Mouse (Mus musculus): Measurements from ENCODE around the gene Ssc4d. TPM values are rescaled to one million over a fixed set of nuclear protein-coding genes. Genes with fewer than 3 reads are reported as not detected.

The Ssc4d gene
- polyA plus RNA-seq, 1 experiment from 2014 or later: 4.6 TPM

DNA sequence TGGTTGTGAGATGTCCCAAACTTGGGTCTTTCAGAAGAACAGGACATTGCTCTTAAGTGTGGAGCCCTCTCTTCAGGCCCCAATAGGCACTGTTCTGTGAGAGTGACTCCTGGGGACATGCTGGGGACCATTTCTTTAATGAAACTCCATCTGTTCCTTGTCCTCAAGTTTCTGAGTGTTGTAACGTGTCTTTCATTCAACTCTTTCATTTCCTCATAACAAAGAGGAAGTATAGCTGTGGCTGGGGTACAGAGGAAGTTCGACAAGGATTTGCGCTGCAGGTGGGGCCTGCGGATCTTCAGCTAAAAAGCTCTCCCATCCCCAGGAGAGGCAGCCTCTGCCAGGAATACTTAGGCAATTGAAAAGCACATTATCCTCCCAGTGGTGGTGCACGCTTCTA, 16.3 kb upstream of the Ssc4d start:
- H3K4me3 ChIP-seq (ENCODE audit: low read depth, low read length): no peak overlapping the region
- ATAC-seq (ENCODE audit: insufficient number of reproducible peaks, low FRiP score, low TSS enrichment, low read depth) (no peak), DNase-seq (ENCODE audit: low spot score) (no peak)
- peaks cover 4% of the 10 kb centered on the region; the same call in 1 of the 2 replicates for H3K4me1 ChIP-seq (ENCODE audit: control insufficient read depth, insufficient read depth, low read length)
- no peaks in the 10 kb centered on the region for H3K9me3 ChIP-seq (ENCODE audit: control insufficient read depth, low read length)
- H3K27me3 ChIP-seq (ENCODE audit: control insufficient read depth, insufficient read depth, low read length): no peaks in the 10 kb centered on the region
- no peaks in the 10 kb centered on the region for H3K36me3 ChIP-seq (ENCODE audit: control insufficient read depth, insufficient read depth, low read length)
- H3K9ac ChIP-seq (ENCODE audit: low read length): no peak overlapping the region
- no peak overlapping the region for H3K27ac ChIP-seq (replicated peaks; ENCODE audit: low read depth, low read length)
- no peak overlapping the region for H3K4me2 ChIP-seq (ENCODE audit: low read depth, severe bottlenecking)
- WGBS: 79% methylated on average over 5 of the region's 5 CpGs

DNA sequence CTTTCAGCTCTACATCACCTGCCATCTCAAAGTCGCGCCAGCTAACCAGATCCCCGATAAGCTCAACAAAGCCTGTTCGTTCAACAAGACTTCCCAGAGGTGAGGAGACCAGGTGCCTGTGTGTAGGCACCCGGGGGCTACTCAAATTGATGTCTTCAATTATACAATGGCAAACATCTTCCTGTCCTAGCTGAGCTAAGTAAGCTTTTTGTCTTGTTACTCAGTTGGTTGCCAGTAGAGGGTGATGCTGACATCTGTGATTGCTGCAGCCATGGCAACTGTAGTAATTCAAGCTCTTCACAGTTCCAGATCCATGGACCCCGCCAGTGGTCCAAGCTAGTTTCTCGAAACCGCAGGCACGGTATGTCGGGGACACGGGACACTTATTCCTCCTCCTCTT, 12.9 kb upstream of the Ssc4d start:
- 66% methylated on average over 11 of the region's 11 CpGs for WGBS
- no peak overlapping the region for H3K4me2 ChIP-seq (ENCODE audit: low read depth, severe bottlenecking)
- H3K4me3 ChIP-seq (ENCODE audit: low read depth, low read length): no peak overlapping the region
- no peak for ATAC-seq (ENCODE audit: insufficient number of reproducible peaks, low FRiP score, low TSS enrichment, low read depth)
- H3K27me3 ChIP-seq (ENCODE audit: control insufficient read depth, insufficient read depth, low read length): no peaks in the 10 kb centered on the region
- no peak overlapping the region for H3K9ac ChIP-seq (ENCODE audit: low read length)
- no peaks in the 10 kb centered on the region for H3K9me3 ChIP-seq (ENCODE audit: control insufficient read depth, low read length)
- H3K27ac ChIP-seq (replicated peaks; ENCODE audit: low read depth, low read length): no peak overlapping the region
- H3K36me3 ChIP-seq (ENCODE audit: control insufficient read depth, insufficient read depth, low read length): no peaks in the 10 kb centered on the region
- no peaks in the 10 kb centered on the region for H3K4me1 ChIP-seq (ENCODE audit: control insufficient read depth, insufficient read depth, low read length)
- DNase-seq (ENCODE audit: low spot score): no peak

DNA sequence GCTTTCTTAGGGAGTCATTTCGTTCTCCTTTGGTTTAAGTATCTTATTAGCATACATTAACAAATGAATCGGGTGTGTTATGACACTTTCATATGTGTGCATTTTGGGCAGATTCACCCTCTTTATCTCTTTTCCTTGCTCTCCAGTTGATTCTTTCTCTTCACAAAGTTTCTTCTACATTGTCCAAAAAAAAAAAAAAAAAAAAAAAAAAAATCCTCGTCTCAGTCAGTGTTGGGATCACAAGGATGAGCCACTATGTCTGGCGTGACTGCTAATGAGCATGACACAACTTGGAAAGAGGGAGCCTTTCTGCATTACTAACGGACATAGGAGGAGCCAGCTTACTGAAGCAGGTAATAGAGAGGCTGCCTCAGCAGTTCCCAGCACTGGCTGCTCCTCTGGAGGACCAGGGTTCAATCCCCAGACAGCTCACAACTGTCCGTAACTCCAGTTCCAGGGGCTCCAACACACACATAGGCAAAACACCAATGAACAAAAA, 10.3 kb upstream of the Ssc4d start:
- Histone ChIP-seq H3K9me3 (ENCODE audit: control insufficient read depth, low read length) (no peaks in the 10 kb centered on the region), H3K9ac (ENCODE audit: low read length) (no peak overlapping the region), H3K4me2 (ENCODE audit: low read depth, severe bottlenecking) (no peak overlapping the region), H3K36me3 (ENCODE audit: control insufficient read depth, insufficient read depth, low read length) (no peaks in the 10 kb centered on the region), H3K4me1 (ENCODE audit: control insufficient read depth, insufficient read depth, low read length) (no peaks in the 10 kb centered on the region), H3K27ac (replicated peaks; ENCODE audit: low read depth, low read length) (no peak overlapping the region), H3K4me3 (ENCODE audit: low read depth, low read length) (no peak overlapping the region), H3K27me3 (ENCODE audit: control insufficient read depth, insufficient read depth, low read length) (no peaks in the 10 kb centered on the region)
- 69% methylated on average over 6 of the region's 6 CpGs for WGBS
- DNase-seq (ENCODE audit: low spot score): no peak
- ATAC-seq (ENCODE audit: insufficient number of reproducible peaks, low FRiP score, low TSS enrichment, low read depth): no peak

DNA sequence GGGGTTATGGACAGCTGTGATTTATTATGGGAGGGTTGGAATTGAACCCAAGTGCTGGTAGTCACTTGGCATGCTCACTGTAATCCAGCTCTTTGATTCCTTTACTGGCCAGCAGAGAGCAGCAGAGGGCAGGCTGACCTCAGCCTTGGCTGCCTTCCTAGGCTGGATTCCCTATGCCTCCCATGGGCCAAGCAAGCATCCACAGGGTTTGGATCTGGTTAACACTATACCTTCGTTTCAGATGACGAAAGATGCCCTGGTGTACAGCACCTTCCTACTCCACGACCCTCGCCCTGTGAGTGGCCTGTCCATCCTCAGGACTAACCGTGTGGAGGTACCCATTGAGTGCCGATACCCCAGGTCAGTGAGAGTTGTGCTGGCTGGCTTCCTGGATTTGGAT, 8.1 kb upstream of the Ssc4d start:
- Histone ChIP-seq H3K9me3 (ENCODE audit: control insufficient read depth, low read length) (no peaks in the 10 kb centered on the region), H3K4me3 (ENCODE audit: low read depth, low read length) (no peak overlapping the region), H3K9ac (ENCODE audit: low read length) (no peak overlapping the region), H3K4me2 (ENCODE audit: low read depth, severe bottlenecking) (no peak overlapping the region), H3K36me3 (ENCODE audit: control insufficient read depth, insufficient read depth, low read length) (no peaks in the 10 kb centered on the region), H3K27ac (replicated peaks; ENCODE audit: low read depth, low read length) (no peak overlapping the region), H3K4me1 (ENCODE audit: control insufficient read depth, insufficient read depth, low read length) (no peaks in the 10 kb centered on the region), H3K27me3 (ENCODE audit: control insufficient read depth, insufficient read depth, low read length) (no peaks in the 10 kb centered on the region)
- ATAC-seq (ENCODE audit: insufficient number of reproducible peaks, low FRiP score, low TSS enrichment, low read depth) (no peak), DNase-seq (ENCODE audit: low spot score) (peak; percentile 78)
- 36% methylated on average over 6 of the region's 6 CpGs for WGBS

DNA sequence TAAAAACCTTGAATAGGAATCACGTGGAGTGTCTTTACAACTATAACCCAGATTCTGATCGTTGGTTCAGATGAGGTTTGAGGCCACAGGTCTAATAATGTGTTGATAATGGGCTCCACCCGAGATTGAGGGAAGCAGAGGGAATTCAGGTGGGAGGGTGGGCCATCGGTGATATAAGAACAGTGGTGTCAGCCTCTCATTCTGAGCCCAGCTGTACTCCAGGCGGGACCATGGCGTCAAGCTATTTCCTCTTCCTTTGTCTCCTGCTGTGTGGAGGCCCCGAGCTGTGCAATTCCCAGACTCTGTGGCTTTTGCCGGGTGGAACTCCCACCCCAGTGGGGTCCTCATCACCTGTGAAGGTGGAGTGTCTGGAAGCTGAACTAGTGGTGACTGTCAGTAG, 5.6 kb upstream of the Ssc4d start, which contains the start of gene Zp3:
TSS of gene Zp3 (plus strand) at position 196 of the 400 bp plus-strand sequence.
- Histone ChIP-seq H3K4me3 (ENCODE audit: low read depth, low read length) (no peak within 1 kb of the TSS), H3K4me2 (ENCODE audit: low read depth, severe bottlenecking) (no peak within 1 kb of the TSS), H3K9ac (ENCODE audit: low read length) (no peak within 1 kb of the TSS), H3K9me3 (ENCODE audit: control insufficient read depth, low read length) (no peaks in the 10 kb centered on the region), H3K36me3 (ENCODE audit: control insufficient read depth, insufficient read depth, low read length) (no peaks in the 10 kb centered on the region), H3K27ac (replicated peaks; ENCODE audit: low read depth, low read length) (no peak within 1 kb of the TSS), H3K27me3 (ENCODE audit: control insufficient read depth, insufficient read depth, low read length) (no peaks in the 10 kb centered on the region), H3K4me1 (ENCODE audit: control insufficient read depth, insufficient read depth, low read length) (no peaks in the 10 kb centered on the region)
- 70% methylated on average over 8 of the region's 8 CpGs for WGBS
- ATAC-seq (ENCODE audit: insufficient number of reproducible peaks, low FRiP score, low TSS enrichment, low read depth): no peak
- no peak for DNase-seq (ENCODE audit: low spot score)

DNA sequence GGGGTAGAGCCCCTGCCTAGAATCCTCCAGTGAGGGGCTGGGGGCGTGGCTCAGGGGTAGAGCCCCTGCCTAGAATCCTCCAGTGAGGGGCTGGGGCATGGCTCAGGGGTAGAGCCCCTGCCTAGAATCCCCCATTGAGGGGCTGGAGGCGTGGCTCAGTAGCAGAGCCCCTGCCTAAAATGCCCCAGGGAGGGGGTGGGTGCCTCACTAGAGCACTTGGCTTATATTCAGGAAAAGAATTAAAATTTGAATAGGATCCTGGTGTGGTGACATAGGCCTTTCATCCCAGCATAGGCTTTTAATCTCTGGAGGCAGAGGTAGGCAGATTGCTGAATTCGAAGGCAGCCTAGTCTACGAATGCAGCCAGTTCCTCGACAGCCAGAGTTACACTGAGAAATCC, 5.0 kb upstream of the Ssc4d start:
- WGBS: 88% methylated on average over 5 of the region's 5 CpGs
- ATAC-seq (ENCODE audit: insufficient number of reproducible peaks, low FRiP score, low TSS enrichment, low read depth): no peak
- H3K27ac ChIP-seq (replicated peaks; ENCODE audit: low read depth, low read length): no peak overlapping the region
- no peaks in the 10 kb centered on the region for H3K27me3 ChIP-seq (ENCODE audit: control insufficient read depth, insufficient read depth, low read length)
- no peak for DNase-seq (ENCODE audit: low spot score)
- no peaks in the 10 kb centered on the region for H3K4me1 ChIP-seq (ENCODE audit: control insufficient read depth, insufficient read depth, low read length)
- H3K4me2 ChIP-seq (ENCODE audit: low read depth, severe bottlenecking): no peak overlapping the region
- H3K9me3 ChIP-seq (ENCODE audit: control insufficient read depth, low read length): no peaks in the 10 kb centered on the region
- H3K4me3 ChIP-seq (ENCODE audit: low read depth, low read length): no peak overlapping the region
- H3K36me3 ChIP-seq (ENCODE audit: control insufficient read depth, insufficient read depth, low read length): no peaks in the 10 kb centered on the region
- no peak overlapping the region for H3K9ac ChIP-seq (ENCODE audit: low read length)

DNA sequence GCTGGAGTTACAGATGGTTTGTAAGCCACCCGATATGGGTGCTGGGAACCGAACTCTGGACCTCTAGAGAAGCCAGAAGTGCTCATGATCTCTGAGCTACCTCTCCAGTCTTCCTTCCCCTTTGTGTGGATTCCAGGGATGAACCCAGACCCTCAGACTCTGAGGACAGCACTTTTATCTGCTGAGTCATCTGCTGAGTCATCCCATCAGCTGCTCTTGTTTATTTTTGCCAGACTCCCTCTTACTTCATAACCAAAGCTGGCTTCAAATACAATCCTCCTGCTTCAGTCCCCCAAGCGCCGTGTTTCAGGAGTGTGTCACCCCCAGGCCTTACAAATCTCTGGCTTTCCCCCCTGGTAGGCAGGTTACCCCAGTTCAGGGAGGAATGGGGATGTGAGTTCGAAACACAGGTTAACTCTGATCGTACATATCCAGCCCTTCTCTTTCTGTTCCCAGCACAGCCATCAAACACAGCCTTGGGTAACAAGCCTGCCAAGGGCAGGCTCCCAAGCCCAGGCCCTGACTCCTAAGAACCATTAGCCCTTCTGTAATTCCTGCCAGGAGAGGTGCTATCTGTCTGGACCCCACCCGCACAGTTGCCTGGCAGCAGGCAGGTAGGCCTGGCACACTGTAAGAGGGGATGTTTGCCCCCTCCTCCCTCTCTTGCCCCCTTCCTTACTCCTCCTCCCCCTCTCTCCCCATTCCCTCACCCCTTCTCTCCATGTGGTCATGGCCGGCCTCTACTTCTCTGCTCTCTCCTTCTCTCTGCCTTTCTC, 1.8 kb upstream of the Ssc4d start:
- Histone ChIP-seq H3K27me3 (ENCODE audit: control insufficient read depth, insufficient read depth, low read length) (no peaks in the 10 kb centered on the region), H3K4me3 (ENCODE audit: low read depth, low read length) (no peak overlapping the region), H3K36me3 (ENCODE audit: control insufficient read depth, insufficient read depth, low read length) (no peaks in the 10 kb centered on the region), H3K27ac (replicated peaks; ENCODE audit: low read depth, low read length) (no peak overlapping the region), H3K4me1 (ENCODE audit: control insufficient read depth, insufficient read depth, low read length) (no peaks in the 10 kb centered on the region), H3K4me2 (ENCODE audit: low read depth, severe bottlenecking) (no peak overlapping the region), H3K9ac (ENCODE audit: low read length) (no peak overlapping the region), H3K9me3 (ENCODE audit: control insufficient read depth, low read length) (no peaks in the 10 kb centered on the region)
- ATAC-seq (ENCODE audit: insufficient number of reproducible peaks, low FRiP score, low TSS enrichment, low read depth) (no peak), DNase-seq (ENCODE audit: low spot score) (no peak)
- 95% methylated on average over 8 of the region's 8 CpGs for WGBS

DNA sequence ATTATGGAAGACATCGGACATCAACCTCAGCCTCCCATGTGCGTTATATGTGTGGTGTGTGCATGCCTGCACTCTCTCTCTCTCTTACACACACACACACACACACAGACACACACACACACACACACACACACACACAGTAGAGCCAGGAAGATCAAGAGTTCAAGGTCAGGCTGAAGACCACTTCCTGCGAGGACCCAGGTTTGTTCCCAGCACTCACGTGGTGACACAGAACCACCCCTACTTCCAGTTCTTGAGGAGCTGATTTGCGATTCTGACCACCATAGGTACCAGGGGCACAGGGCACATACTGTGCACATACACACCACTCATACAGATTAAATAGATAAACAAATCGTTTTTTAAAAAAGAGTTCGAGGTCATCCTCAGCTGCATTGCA, 2.5 kb downstream of the Ssc4d start:
- WGBS: 86% methylated on average over 7 of the region's 7 CpGs

More for the DNA sequence above, 2.5 kb downstream of the Ssc4d start:
- no peaks in the 10 kb centered on the region for H3K36me3 ChIP-seq (ENCODE audit: control insufficient read depth, insufficient read depth, low read length)
- H3K4me1 ChIP-seq (ENCODE audit: control insufficient read depth, insufficient read depth, low read length): no peaks in the 10 kb centered on the region
- no peak for DNase-seq (ENCODE audit: low spot score)
- no peak overlapping the region for H3K9ac ChIP-seq (ENCODE audit: low read length)
- ATAC-seq (ENCODE audit: insufficient number of reproducible peaks, low FRiP score, low TSS enrichment, low read depth): no peak
- no peaks in the 10 kb centered on the region for H3K27me3 ChIP-seq (ENCODE audit: control insufficient read depth, insufficient read depth, low read length)
- H3K4me3 ChIP-seq (ENCODE audit: low read depth, low read length): no peak overlapping the region
- H3K27ac ChIP-seq (replicated peaks; ENCODE audit: low read depth, low read length): no peak overlapping the region
- H3K9me3 ChIP-seq (ENCODE audit: control insufficient read depth, low read length): no peaks in the 10 kb centered on the region
- H3K4me2 ChIP-seq (ENCODE audit: low read depth, severe bottlenecking): no peak overlapping the region
